Mouse (Mus musculus): ENCODE measurements around the gene Zswim4.

Gene Zswim4

GRCm38 (mm10) chr8:84199348-84200125 lies 37.3 kb downstream of the Zswim4 start:
- no peak for DNase-seq

- DNase-seq = no peak
Measured at GRCm38 (mm10) chr8:84198871-84199270, 38.0 kb downstream of the Zswim4 start.

DNA sequence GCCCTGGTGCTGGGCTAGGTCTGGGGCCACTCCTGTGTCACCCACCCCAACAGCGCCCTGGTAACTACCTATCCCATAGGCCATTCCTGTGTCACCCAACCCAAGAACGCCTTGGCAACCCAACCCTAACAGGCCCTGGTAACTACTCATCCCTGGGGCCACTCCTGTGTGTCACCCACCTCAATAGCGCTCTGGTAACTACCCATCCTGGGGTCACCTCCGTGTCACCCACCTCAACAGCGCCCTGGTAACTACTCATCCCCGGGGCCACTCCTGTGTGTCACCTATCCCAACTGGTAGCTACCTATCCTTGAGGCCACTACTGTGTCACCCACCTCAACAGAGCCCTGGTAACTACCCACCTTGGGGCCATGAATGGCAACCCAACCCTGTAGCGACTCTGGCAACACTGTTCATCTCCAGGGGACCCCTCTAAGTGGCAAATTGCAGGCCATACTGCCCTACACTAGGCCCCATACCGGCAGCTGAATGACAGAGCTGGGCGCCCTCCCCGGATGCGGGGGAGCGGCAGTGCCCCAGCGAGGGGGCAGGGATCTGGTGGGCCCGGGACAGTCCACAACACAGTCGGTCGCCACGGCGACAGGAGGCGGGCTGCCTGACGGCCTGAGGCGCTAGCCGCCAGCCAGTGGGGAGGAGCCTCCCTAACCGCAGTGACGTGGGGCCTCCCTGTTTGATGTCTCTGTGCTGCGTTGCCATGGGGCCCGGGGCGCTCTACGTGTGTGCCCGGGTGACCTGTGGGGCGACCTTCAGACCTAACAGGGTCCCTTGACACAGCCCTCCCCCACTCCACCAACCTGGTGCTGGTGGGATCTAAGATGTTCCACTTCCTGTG lies 38.7 kb downstream of the Zswim4 start:
- no peak for DNase-seq

DNA sequence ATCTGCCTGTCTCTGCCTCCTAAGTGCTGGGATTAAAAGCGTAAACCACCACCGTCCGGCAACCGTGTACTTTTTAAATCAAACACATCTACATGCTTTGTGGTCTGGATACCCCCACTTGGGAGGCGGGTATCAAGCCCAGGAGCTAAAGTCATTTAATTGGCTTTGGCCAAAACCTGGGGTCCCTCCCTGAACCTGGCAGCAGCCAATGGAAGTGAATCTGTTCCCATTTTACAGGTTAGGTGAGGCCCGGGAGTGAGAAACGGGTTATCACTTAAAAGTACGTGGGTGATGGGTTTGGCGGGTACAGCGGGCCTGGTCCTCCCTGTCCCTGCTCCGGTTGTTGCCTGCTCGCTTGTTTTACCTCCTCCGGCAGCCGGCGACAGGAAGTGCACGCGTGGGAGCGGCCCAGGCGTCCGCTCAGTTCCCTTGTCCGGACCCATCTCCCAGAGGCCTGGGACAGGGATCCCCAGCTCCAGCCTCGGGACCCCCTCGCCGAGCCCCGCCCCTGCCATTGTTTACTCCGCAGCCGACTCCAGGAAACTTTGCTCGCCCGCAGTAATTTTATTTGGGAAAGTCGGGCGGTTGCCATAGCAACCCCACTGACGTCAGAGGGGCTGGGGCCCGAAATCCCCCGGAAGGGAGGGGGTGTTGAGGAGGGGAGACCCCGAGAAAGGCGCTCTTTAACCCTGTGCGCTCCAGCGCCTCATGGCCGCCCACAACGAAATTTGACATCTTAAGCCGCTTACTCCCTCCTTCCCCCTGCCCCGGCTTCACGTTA lies 39.5 kb downstream of the Zswim4 start:
- DNase-seq = no peak

DNA sequence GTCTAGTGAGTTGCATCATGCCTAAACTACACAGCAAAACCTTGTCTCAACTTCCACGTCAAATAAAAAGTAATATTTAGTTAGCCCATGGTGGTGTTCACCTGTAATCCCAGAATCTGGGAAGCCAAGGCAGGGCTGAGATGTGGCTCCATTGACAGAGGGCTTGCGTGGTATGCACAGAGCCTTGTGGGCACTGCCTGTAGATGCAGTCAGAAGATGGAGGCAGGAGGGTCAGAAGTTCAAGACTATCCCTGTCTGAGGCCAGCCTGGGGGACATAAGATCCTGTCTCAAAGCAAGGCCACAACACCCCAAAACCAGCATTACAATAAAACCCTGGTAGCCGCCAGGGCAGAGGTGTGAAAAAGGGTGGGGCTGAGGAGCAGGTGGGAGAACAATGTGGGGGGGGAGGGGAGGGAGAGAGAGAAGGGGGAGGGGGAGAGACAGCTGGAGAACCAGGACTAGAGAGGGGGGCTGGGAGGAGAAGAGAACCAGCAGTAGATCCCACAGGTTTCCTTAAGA lies 42.6 kb downstream of the Zswim4 start:
- no peak for DNase-seq

DNA sequence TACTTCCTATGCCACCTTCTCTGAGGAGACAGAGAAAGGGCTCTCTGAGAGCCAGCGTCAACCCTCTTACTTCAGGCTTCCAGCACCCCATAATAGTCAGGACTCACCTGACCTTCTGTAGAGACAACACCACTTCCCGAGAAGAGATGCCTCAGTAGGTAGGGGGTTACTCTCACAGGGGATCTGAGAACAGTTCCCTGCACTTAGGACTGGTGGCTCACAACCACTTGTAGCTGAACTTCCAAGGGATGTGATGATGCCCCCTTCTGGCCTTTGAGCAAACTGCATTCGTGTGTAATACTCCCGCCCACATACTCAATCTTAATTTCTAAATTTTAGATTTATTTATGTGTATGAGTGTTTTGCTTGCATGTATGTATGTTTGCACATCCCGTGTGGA lies 43.3 kb downstream of the Zswim4 start:
- no peak for DNase-seq

DNA sequence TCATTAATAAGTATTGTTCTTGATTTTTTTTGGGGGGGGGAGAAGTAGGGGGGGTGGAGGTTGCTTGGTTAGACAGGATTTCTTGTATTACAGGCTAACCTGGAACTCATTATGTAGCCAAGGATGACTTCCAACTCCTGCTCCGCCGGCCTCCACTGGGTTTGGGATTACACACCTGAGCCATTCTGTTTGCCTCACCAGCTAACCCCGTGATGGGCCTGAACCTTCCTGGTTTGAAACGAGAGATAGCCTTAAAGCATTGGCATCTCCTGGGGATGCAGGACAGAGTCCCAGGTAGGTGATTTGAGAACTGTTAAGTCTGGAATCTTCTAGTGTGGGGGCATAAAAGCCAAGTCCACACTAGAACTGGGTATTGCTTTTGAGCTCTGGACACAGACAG lies 43.7 kb downstream of the Zswim4 start:
- DNase-seq = no peak

DNA sequence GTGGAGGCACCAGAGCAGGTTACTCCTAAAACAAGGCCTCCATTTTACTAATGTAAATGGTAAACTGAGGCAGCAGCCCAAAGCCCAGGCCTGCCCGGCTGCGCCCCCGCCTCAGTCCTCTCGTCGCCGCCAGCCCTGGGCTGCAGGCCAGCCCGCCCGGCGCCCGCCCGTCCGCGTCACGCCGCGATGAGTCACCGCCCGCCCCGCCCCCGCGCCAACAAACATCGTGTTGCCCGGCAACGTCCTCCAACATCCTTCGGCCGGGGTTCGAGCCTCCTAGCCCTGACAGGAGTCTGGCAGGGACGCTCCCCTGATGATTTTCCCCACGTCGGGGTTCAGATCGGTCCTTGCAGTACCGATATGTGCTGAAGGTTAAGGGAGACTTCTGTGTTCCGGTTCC lies 44.3 kb downstream of the Zswim4 start:
- no peak for DNase-seq

DNA sequence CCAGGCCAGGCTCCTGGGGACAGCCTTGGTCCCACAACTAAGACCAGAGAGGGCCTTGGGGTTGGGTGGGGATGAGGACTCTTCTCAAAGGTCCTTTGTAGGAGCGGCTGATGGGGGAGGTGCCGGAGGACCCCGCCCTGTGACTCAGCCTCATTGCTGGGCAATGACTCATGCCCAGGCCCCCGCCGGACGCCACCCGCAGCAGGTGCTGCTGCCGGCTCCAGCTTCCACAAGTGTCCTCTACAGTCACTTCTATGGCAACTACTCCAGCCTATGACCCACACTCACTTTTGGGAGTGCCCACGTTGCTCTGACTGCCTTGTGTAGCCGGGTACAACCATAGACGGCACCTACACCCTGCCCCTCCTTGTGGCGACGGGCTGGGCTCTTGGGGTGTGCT lies 44.8 kb downstream of the Zswim4 start:
- DNase-seq = no peak

GRCm38 (mm10) chr8:84190191-84190867 lies 46.5 kb downstream of the Zswim4 start:
- no peak for DNase-seq

GRCm38 (mm10) chr8:84189603-84190002 lies 47.3 kb downstream of the Zswim4 start:
- no peak for DNase-seq

GRCm38 (mm10) chr8:84188671-84189070 lies 48.2 kb downstream of the Zswim4 start:
- no peak for DNase-seq

GRCm38 (mm10) chr8:84187065-84187755 lies 49.6 kb downstream of the Zswim4 start:
- peak; percentile 59 for DNase-seq

DNA sequence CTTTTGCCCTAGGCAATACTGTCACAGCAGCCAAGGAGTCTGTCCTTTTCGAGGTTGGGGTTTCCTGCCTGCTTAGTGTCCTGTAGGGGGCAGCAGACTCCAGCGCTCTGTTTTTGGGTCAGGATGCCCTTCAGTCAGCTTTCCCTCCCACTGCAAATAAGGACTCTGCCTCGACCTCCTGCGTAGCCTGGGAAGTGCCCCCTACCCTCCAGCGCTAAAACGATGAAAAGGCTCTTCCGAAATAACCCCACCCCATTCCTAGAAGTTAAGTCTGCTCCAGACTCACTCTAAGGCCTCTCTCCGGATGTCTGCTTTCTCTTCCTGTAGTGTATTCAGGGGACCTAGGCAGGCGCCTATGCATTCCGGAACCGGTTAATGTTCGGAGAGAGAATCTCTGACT lies 50.3 kb downstream of the Zswim4 start:
- DNase-seq = peak; percentile 77

DNA sequence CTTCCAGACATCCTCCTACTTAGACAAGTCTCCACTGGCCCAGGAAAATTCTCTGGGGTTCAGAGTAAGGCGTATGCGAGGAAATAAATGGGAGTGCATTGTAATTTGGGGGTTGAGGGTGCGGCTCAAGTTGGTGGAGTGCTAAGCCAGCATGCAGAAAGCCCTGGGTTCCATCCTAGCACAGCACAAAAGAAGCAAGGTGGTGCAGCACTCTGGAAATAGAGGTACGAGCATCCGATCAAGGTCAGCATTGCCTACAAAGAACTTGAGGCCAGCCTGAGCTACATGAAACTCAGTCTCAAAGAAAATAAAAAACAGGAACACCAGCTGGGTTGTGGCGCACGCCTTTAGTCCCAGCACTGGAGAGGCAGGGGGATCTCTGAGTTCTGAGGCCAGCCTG lies 51.7 kb downstream of the Zswim4 start, which contains the start of gene Nanos3:
Gene Nanos3 (minus strand): TSS at position 101 of the 400 bp plus-strand sequence.
- DNase-seq = no peak

DNA sequence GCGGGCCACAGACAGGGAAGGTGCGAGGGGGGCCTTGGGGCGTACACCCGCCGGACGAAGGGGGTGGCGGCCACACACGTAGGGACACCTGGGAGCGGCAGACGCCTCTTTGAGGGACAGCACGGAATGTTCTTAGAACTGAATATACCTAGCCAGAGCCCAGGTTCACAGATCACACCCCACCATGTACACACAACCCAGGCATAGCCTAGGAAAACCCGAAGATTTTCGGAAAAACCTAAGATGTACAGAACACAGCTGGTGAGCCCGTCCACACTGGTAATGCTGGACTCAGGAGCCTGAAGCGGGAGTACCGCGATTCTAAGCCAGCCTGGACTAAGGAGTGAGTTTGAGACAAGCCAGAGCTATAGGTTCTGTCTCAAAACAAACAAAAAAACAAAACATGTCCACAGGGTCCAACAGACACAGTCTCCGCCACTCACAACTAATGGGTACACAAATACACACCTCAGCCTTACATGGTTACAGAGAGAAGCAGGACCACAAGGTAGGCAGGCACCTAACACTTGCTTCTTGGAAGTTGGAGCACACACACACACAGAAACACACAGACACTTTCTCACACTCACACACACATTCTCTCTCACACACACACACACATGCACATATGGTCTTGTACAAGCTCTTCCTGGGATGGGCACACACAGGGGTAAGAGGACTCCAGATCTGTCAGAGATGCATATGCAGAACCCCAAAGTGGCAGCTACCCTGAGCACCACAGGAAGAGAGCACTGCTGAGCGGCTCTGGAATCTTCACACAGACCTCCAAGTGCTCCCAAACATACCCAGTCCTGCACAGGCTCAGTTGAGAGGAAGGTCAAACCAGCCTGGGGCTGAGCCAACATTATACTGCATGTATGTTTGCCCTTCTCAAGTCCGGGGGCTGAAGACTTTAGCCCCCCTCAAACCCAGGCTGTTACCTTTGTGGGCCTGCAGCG lies 52.5 kb downstream of the Zswim4 start:
- no peak for DNase-seq

- no peak for DNase-seq
Measured at GRCm38 (mm10) chr8:84183261-84184084, 53.4 kb downstream of the Zswim4 start.

GRCm38 (mm10) chr8:84182833-84183232 lies 54.0 kb downstream of the Zswim4 start:
- no peak for DNase-seq

DNA sequence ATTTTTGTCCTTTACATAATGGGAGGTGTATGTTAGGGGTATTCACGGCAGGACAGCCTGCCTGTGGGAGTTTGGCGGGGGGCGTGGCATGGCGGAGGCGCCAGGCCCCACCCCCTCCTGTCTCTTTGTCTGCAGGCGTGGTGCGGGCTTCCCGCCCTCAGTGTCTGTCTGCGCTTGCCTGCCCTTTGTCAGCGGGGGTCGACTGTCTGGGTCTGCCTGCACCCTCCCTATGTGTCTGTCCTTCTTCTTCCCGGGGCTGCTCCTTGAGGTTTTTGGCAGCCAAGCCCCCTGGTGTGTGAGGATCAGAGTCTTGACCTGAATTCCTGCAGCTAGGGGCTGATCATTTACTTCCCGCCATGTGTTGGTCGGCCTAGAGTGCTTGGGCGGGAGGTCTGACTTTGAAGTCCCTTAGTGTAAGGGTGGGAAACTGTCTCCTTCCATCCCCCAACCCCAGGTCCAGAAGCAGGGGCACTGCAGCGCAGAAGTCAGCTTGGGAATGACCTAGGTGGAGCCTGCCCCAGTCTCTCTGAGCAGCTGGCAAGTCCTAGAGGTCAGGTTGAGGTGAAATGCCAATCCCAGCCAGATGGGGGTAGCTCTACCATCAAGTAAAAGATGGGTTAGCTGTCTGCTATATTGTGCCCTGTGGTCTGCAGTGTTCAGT lies 56.2 kb downstream of the Zswim4 start:
- DNase-seq = no peak

All from cerebellum, adult 11 months (tissue).